Mouse (Mus musculus) T-helper 2 cell (primary cell): ENCODE results near the gene Asic2.

ENCODE experiments used
- in situ Hi-C: fragments of 300-600 bp; cut with MboI, MseI; formaldehyde crosslinking; loops from one replicate; pipeline ENCODE4 v1.15.1; 2025; ENCODE audit warnings: high pct_unique_total_duplicates

Gene Asic2

GRCm38 (mm10) chr11:81750016-81750415 lies 218.2 kb downstream of the Asic2 start:
- in situ Hi-C loops, result loop anchor here (25.0 kb wide), 1 partner anchor 1863 kb away; no protein-coding TSS in a partner anchor

DNA sequence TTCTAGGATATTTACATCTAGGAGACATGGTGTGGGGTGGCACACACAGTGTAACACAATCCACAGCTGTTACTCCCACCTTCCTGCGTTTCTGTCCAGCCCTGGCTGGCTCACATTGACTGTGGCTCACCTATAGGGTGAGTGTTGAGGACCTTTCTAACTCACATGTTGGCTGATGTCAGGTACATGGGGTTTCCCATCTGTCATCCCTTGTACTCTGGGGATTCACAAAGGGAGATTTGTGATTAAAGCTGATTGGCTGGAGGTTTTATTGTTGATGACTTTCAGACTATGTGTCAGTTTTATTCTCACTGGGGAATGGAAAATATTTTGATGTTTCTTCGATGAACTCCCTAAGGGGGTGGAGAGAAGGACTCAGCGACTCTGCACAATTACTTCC lies 229.3 kb downstream of the Asic2 start:
- in situ Hi-C loops, result no loop called here

GRCm38 (mm10) chr11:81737777-81738176 lies 230.5 kb downstream of the Asic2 start:
- in situ Hi-C loops, result no loop called here

GRCm38 (mm10) chr11:81722071-81722470 lies 246.2 kb downstream of the Asic2 start:
- in situ Hi-C loops, result no loop called here

GRCm38 (mm10) chr11:81714801-81715200 lies 253.5 kb downstream of the Asic2 start:
- in situ Hi-C loops, result no loop called here

- in situ Hi-C loops, result no loop called here
Measured at GRCm38 (mm10) chr11:81706996-81707395, 261.3 kb downstream of the Asic2 start.

DNA sequence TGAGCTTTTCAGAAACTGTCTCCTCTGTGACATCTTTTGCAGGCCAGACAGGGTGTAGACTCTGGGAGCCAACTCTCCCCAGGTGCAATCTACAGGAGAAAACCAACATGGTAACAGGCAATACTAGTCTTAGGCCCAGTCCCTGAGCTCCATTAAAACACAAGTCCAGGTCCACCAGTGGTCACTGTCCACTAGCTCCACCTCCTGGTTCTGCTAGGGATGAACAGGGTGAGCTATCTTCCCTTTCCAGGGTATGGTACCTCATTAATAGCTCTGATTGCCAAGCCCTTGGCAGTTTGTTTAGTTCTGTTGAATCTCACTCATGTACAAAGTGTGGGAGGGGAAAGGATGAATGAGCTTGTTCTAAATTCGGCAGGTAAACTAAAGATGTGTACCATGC lies 270.2 kb downstream of the Asic2 start:
- in situ Hi-C loops, result no loop called here

GRCm38 (mm10) chr11:81695501-81695900 lies 272.8 kb downstream of the Asic2 start:
- in situ Hi-C loops, result no loop called here

- in situ Hi-C loops, result no loop called here
Measured at GRCm38 (mm10) chr11:81680511-81680910, 287.7 kb downstream of the Asic2 start.

- in situ Hi-C loops, result no loop called here
Measured at GRCm38 (mm10) chr11:81671724-81672123, 296.5 kb downstream of the Asic2 start.

DNA sequence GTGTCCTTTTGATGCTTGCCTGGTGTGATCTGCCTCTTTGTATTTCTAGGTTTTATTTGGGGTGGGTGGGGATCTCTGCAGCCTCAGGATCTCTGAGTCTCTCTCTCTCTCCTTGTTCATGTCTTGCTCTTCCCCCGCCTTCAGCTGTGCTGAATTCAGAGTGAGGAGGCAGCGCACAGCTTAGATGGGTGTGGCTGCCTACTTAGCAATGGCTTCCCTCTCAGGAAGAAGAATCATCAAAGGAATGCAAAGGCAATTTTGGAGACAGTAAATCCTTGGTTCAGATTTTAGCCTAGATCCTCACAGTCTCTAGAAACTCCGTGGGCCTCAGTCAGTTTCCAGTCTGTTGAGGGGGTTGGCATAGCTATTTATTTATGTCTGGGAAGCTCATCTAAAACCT lies 297.8 kb downstream of the Asic2 start:
- in situ Hi-C loops, result no loop called here

GRCm38 (mm10) chr11:81658850-81659249 lies 309.4 kb downstream of the Asic2 start:
- in situ Hi-C loops, result no loop called here

GRCm38 (mm10) chr11:81657121-81657520 lies 311.1 kb downstream of the Asic2 start:
- in situ Hi-C loops, result no loop called here

GRCm38 (mm10) chr11:81647828-81648227 lies 320.4 kb downstream of the Asic2 start:
- in situ Hi-C loops, result no loop called here

- in situ Hi-C loops, result no loop called here
Measured at GRCm38 (mm10) chr11:81645549-81645948, 322.7 kb downstream of the Asic2 start.

DNA sequence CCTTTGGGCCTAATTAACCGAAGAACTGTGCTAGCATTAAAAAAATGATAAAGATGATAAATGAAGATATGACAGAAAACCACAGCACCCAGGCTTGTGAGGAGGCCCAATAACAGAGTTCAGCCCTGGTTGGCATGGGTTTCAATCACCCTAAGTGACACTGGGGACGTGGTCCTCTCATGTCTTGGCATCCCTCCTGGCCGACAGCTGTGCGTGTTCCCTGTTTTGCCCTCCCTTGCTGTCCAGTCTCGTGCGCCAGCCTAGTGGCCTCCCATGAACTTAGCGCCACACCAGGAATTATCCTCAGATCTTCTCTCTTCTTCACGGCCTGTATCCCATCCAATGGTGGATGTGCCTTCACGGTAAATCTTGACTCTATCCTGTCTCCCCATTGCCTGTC lies 331.9 kb downstream of the Asic2 start:
- in situ Hi-C loops, result no loop called here

DNA sequence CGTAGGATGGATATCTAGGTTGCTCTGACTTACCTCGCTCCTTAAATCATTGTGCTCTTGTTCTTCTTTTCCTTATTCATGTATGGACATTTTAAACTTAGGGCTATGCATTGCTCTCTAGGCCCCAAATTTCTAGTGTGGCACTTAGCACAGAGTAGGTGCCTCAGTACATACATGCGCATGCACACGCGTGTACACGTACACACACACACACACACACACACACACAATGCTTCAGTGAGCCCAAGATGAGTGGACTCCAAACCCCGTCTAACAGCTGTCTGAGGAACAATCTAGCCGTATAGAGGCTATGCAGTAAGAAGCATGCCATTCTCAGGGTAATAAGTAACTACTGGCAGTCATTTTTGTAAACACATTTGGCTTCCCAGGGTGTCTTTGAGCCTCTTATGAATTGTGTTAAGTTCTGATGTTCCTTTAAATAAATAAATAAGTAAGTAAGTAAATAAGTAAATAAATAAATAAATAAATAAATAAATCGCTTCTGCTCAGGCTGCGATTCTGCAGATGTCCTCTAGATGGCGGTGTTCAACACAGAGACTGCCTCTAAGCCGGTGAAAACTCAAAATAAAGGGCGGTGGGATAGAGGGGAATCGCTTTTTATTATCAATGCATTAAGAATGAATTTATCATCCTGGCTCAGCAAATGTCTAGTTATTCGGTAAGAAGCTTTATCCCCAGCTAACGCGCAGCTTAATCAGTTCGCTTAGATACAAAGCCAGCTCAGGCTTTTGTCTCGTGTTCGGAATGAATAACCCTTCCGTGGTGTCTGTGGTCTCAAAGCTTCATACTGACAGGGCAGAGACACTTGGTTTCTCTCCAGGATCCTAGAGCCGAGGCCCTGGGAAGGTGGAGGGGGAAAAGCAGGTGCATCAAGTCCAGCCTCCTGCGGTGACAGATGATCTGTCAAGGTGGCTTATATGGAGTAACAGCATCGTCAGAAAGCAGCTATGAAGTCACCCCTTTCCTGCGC lies 333.6 kb downstream of the Asic2 start:
- in situ Hi-C loops, result no loop called here

GRCm38 (mm10) chr11:81625199-81625598 lies 343.1 kb downstream of the Asic2 start:
- in situ Hi-C loops, result no loop called here

- in situ Hi-C loops, result no loop called here
Measured at GRCm38 (mm10) chr11:81620516-81620915, 347.7 kb downstream of the Asic2 start.

GRCm38 (mm10) chr11:81616437-81616836 lies 351.8 kb downstream of the Asic2 start:
- in situ Hi-C loops, result no loop called here

- in situ Hi-C loops, result no loop called here
Measured at GRCm38 (mm10) chr11:81613869-81614620, 354.2 kb downstream of the Asic2 start.

GRCm38 (mm10) chr11:81612798-81613540 lies 355.3 kb downstream of the Asic2 start:
- in situ Hi-C loops, result no loop called here
